Mouse (Mus musculus): Measurements from ENCODE around the gene Cadm4.

DNA sequence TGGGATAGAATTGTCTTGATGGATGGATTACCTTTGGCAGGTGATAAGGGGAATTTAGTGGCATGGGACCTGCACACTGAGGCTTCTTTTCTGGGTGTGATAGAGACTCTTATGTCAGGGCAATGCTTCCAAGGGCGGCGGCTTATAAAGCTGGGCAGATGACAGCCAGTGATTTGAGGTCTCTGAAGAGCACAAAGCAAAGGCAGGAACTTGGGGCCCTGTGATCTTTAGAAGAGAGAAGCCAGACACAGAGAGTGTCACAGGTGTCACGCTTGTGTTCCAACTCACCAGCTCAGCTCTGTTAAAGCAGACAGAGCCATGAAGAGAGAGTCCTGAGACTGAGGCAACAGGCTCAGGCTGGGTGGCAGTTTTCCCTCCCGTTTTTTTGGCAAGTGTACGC, 13.9 kb upstream of the Cadm4 start:
- no peak for TF ChIP-seq ZKSCAN1 (IDR thresholded peaks at IDR 0.05; ENCODE audit: borderline replicate concordance, low read depth, low read length)
- no peak for TF ChIP-seq CTCF (conservative IDR thresholded peaks at IDR 0.05 in 1 of 2, IDR thresholded peaks at IDR 0.05 in 1 of 2; ENCODE audit: low read depth in 2 of 2, low read length in 2 of 2)
- TF ChIP-seq HCFC1 (IDR thresholded peaks at IDR 0.05; ENCODE audit: low read depth, low read length), result no peak
- no peak for TF ChIP-seq BHLHE40 (IDR thresholded peaks at IDR 0.05; ENCODE audit: low read depth, low read length)
- TF ChIP-seq CHD1 (IDR thresholded peaks at IDR 0.05; ENCODE audit: low read depth, low read length), result no peak
- no peak for TF ChIP-seq POLR2A (IDR thresholded peaks at IDR 0.05; ENCODE audit: low read depth, low read length)
- TF ChIP-seq TCF12 (IDR thresholded peaks at IDR 0.05; ENCODE audit: low read depth, low read length), result no peak
- no peak for TF ChIP-seq EP300 (IDR thresholded peaks at IDR 0.05; ENCODE audit: low read length)
- no peak for TF ChIP-seq USF1 (IDR thresholded peaks at IDR 0.05; ENCODE audit: low read depth, low read length)
- no peak for TF ChIP-seq USF2 (conservative IDR thresholded peaks at IDR 0.05; ENCODE audit: low read depth, low read length)
- TF ChIP-seq MYC (IDR thresholded peaks at IDR 0.05; ENCODE audit: low read depth, low read length), result no peak
- no peak for TF ChIP-seq ZMIZ1 (IDR thresholded peaks at IDR 0.05; ENCODE audit: low read depth, low read length)
- no peak for TF ChIP-seq PAX5 (IDR thresholded peaks at IDR 0.05; ENCODE audit: low read length)
